Mouse (Mus musculus): ENCODE results near the gene Slfn8. TPM values are rescaled to one million over a fixed set of nuclear protein-coding genes. Genes with fewer than 3 reads are reported as not detected.

Slfn8 gene
- polyA plus RNA-seq, 1 experiment from 2014 or later: 0.46 TPM

DNA sequence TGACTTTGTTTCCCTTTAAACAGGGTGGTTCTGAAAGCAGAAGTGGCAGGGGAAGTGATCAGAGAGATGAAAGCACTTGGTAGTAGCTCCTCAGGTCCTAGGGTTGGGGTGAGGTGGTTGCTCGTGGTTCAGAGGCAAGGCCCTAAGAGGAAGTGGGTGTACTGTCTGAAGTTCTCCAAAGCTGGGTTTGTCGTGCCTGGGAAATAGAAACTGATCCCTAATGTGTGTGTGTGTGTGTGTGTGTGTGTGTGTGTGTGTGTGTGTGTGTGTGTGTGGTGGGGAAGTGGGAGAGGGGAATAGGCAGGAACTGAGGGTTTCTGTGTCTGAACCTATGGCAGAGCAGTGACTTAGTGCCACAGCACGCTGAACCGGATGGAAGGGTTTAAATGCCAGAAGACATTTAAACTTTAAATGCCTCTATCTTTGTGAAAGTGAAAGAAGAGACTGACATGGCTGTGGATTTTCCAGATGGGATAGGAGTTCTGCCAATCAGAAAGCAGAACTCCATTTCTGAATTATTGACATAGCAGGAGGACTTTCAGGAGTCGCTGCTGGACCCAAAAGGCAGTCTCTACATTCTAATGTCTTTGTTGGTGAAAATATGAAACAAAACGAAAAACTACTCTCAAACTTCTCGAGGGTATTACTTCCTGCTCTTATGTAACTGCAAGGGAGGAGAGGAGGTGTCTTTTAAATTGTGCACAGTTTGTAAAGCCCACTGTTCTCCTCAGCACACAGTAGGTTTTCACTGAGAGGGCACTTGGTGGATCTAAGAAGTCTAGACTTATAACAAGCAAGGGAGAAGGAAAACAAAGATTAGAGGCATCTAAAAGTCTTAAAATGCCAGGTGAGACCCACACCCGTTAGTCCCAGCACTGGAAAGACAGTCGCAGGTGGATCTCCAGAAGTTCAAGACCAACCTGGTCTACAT is 67.7 kb downstream of the Slfn8 start:
- ATAC-seq (ENCODE audit: low FRiP score, low read depth): no peak
- Histone ChIP-seq H3K4me3 (no peak overlapping the region), H3K27ac (replicated peaks) (no peak overlapping the region), H3K4me1 (0 out of 2 replicates have a peak, but pooled peaks cover 6% of the 10 kb centered on the region), H3K36me3 (no peaks in the 10 kb centered on the region), H3K27me3 (peaks cover 54% of the 10 kb centered on the region), H3K9ac (replicated peaks) (no peak overlapping the region), H3K9me3 (no peaks in the 10 kb centered on the region), H3K4me2 (replicated peaks) (no peak overlapping the region)
- WGBS: 71% methylated on average over 9 of the region's 9 CpGs

Small RNA genes lying within 50 kb of the gene (microRNA-seq; reads per million reads assigned to microRNA genes)
- gene Gm27598 (not detected), gene Mir7679 (not detected)

Other genes starting within 250 kb of the Slfn8 start
- 46.1 and 52.8 TPM in 2 replicates for gene Lig3, start 239.7 kb downstream of the Slfn8 start, polyA plus RNA-seq (2016; fragmentation: Nextera tagmentation; extraction: Ambion mirVana)
- gene Rffl, start 149.6 kb downstream of the Slfn8 start, polyA plus RNA-seq (2016; fragmentation: Nextera tagmentation; extraction: Ambion mirVana): 7.9 and 8.9 TPM in 2 replicates
- 12.8 and 14.1 TPM in 2 replicates for gene Rad51d, start 130.2 kb downstream of the Slfn8 start, polyA plus RNA-seq (2016; fragmentation: Nextera tagmentation; extraction: Ambion mirVana)
- gene Fndc8, start 128.7 kb downstream of the Slfn8 start, polyA plus RNA-seq (2016; fragmentation: Nextera tagmentation; extraction: Ambion mirVana): 0.27 and 0.64 TPM in 2 replicates
- gene Nle1, start 112.4 kb downstream of the Slfn8 start, polyA plus RNA-seq (2016; fragmentation: Nextera tagmentation; extraction: Ambion mirVana): 33.8 and 33.9 TPM in 2 replicates
- gene Unc45b, start 110.3 kb downstream of the Slfn8 start, polyA plus RNA-seq (2016; fragmentation: Nextera tagmentation; extraction: Ambion mirVana): 0.89 and 0.93 TPM in 2 replicates
- gene Slfn5, start 69.5 kb downstream of the Slfn8 start, polyA plus RNA-seq (2016; fragmentation: Nextera tagmentation; extraction: Ambion mirVana): 0.80 and 0.83 TPM in 2 replicates
- gene Slfn9, start 29.0 kb downstream of the Slfn8 start, polyA plus RNA-seq (2016; fragmentation: Nextera tagmentation; extraction: Ambion mirVana): 9.3 and 10.6 TPM in 2 replicates
- 1.4 and 1.6 TPM in 2 replicates for gene Slfn2, start 44.3 kb upstream of the Slfn8 start, polyA plus RNA-seq (2016; fragmentation: Nextera tagmentation; extraction: Ambion mirVana)
- not detected in 2 replicates for gene Slfn1, start 96.0 kb upstream of the Slfn8 start, polyA plus RNA-seq (2016; fragmentation: Nextera tagmentation; extraction: Ambion mirVana)
- gene Slfn4, start 154.4 kb upstream of the Slfn8 start, polyA plus RNA-seq (2016; fragmentation: Nextera tagmentation; extraction: Ambion mirVana): not detected in 2 replicates
- 0.14 and 0.35 TPM in 2 replicates for gene Slfn3, start 170.5 kb upstream of the Slfn8 start, polyA plus RNA-seq (2016; fragmentation: Nextera tagmentation; extraction: Ambion mirVana)